Comparison of ENCODE assay signal across 8 mouse cellular contexts in the genomic region with DNA sequence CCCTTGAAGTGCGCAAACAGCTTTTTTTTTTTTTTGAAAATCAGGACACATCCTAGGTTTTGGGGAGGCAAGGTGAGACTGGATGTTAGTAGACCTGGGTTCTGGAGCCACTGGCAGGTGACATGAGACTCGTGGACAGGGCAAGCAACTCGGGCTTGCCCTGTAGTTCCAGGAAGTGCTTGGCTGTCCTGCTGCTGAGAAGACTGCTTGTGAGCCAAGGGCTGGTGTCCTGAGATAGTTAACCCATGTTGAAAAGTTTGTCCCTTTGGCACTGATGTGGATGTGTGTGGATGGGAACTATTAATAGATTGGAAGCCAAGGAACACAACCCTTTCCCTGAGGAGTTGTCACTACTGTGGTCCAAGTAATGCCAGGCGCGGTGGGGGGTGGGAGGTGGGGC. TPM values are rescaled to one million over a fixed set of nuclear protein-coding genes. Genes with fewer than 3 reads are reported as not detected.
DNase-seq lines count a peak whose midpoint lies in the region; ATAC-seq lines count a peak whose summit lies in the region.

No protein-coding gene starts in this region.

- H3K36me3 ChIP-seq in heart, embryonic 15.5 days = no peaks in the 10 kb centered on the region
- no peaks in the 10 kb centered on the region for H3K36me3 ChIP-seq in forebrain, embryonic 16.5 days (ENCODE audit: control insufficient read depth, insufficient read depth)
- no peaks in the 10 kb centered on the region for H3K36me3 ChIP-seq in midbrain, embryonic 10.5 days

- DNase-seq in heart, postnatal 25 days (ENCODE audit: low spot score) = no peak
- DNase-seq in midbrain, embryonic 10.5 days (ENCODE audit: low spot score) = no peak
- no peak for DNase-seq in right cerebral cortex, postnatal 10 days (ENCODE audit: low spot score in 2 of 2)
- no peak for DNase-seq in ovary, postnatal 36 days (ENCODE audit: low spot score)

- 18% methylated on average over 5 of the region's 5 CpGs for WGBS in heart, embryonic 15.5 days
- WGBS in forebrain, embryonic 16.5 days = 8% methylated on average over 5 of the region's 5 CpGs
- WGBS in midbrain, embryonic 10.5 days = 11% methylated on average over 5 of the region's 5 CpGs

- peaks cover 30% of the 10 kb centered on the region for H3K4me1 ChIP-seq in heart, embryonic 15.5 days (replicated peaks)
- peaks cover 3% of the 10 kb centered on the region; the same call in 1 of the 2 replicates for H3K4me1 ChIP-seq in brown adipose tissue, adult 24 weeks (ENCODE audit: control insufficient read depth, insufficient read depth, insufficient read length, low read length)
- peaks cover 33% of the 10 kb centered on the region for H3K4me1 ChIP-seq in forebrain, embryonic 16.5 days (replicated peaks; ENCODE audit: control insufficient read depth, insufficient read depth, low read length)
- H3K4me1 ChIP-seq in midbrain, embryonic 10.5 days = peaks cover 35% of the 10 kb centered on the region

- ATAC-seq in heart, embryonic 15.5 days (replicated peaks; ENCODE audit: insufficient number of reproducible peaks, insufficient read depth, low FRiP score, low read depth) = no peak
- ATAC-seq in forebrain, embryonic 16.5 days = peak; percentile 2; the same call in 1 of the 2 replicates
- no peak for ATAC-seq in erythroblast, adult 5-6 weeks (replicated peaks; ENCODE audit: low FRiP score, poor library complexity, severe bottlenecking)

- H3K4me3 ChIP-seq in heart, embryonic 15.5 days = peak overlapping the region; percentile 67
- peak overlapping the region; percentile 39; the same call in 1 of the 2 replicates for H3K4me3 ChIP-seq in brown adipose tissue, adult 24 weeks (ENCODE audit: insufficient read depth, low read depth, low read length)
- peak overlapping the region; percentile 51 for H3K4me3 ChIP-seq in forebrain, embryonic 16.5 days (replicated peaks; ENCODE audit: low read length)
- peak overlapping the region; percentile 75 for H3K4me3 ChIP-seq in midbrain, embryonic 10.5 days

- peaks cover 46% of the 10 kb centered on the region for H3K27me3 ChIP-seq in heart, embryonic 15.5 days
- no peaks in the 10 kb centered on the region for H3K27me3 ChIP-seq in forebrain, embryonic 16.5 days (replicated peaks; ENCODE audit: control insufficient read depth, insufficient read depth, low read length)
- peaks cover 67% of the 10 kb centered on the region for H3K27me3 ChIP-seq in midbrain, embryonic 10.5 days (ENCODE audit: low read depth, poor library complexity, severe bottlenecking)

- intact Hi-C loops in heart, postnatal 25 days (cut with DNase I) = no loop called here

- peak overlapping the region; percentile 100 for H3K4me2 ChIP-seq in heart, embryonic 15.5 days
- peak overlapping the region; percentile 70 for H3K4me2 ChIP-seq in forebrain, embryonic 16.5 days (ENCODE audit: low read length)

- no peak overlapping the region for H3K27ac ChIP-seq in heart, embryonic 15.5 days
- H3K27ac ChIP-seq in brown adipose tissue, adult 24 weeks (replicated peaks; ENCODE audit: low read depth, low read length) = no peak overlapping the region
- peak overlapping the region; percentile 16; the same call in 1 of the 2 replicates for H3K27ac ChIP-seq in forebrain, embryonic 16.5 days (ENCODE audit: low read length)
- H3K27ac ChIP-seq in midbrain, embryonic 10.5 days (replicated peaks) = no peak overlapping the region; the same call in 1 of the 2 replicates

- no peaks in the 10 kb centered on the region for H3K9me3 ChIP-seq in heart, embryonic 15.5 days (replicated peaks)
- H3K9me3 ChIP-seq in forebrain, embryonic 16.5 days (ENCODE audit: control insufficient read depth, low read length) = no peaks in the 10 kb centered on the region
- no peaks in the 10 kb centered on the region for H3K9me3 ChIP-seq in midbrain, embryonic 10.5 days (replicated peaks)

- H3K9ac ChIP-seq in heart, embryonic 15.5 days = no peak overlapping the region
- peak overlapping the region; percentile 67 for H3K9ac ChIP-seq in forebrain, embryonic 16.5 days (replicated peaks; ENCODE audit: low read depth, low read length)

RNA-seq across cellular contexts. Expression of a gene that starts 0.6 kb away (rescaled TPM):
- 0.76 and 1.3 TPM in 2 replicates for polyA plus RNA-seq in heart, embryonic 15.5 days (2015; fragmentation: Nextera tagmentation; extraction: Ambion mirVana)
- total RNA-seq in heart, postnatal 25 days (2021) = 1 to 10 TPM; 1.7 to 2.0 TPM
- polyA plus RNA-seq in brown adipose tissue, adult 24 weeks (2012; ENCODE audit: insufficient read depth, insufficient read length, missing spikeins) = 0.25 and 0.48 TPM in 2 replicates
- polyA plus RNA-seq in forebrain, embryonic 16.5 days (2015; fragmentation: Nextera tagmentation; extraction: Ambion mirVana) = 9.9 and 10.2 TPM in 2 replicates
- 0.96 and 1.1 TPM in 2 replicates for polyA plus RNA-seq in midbrain, embryonic 10.5 days (2016; fragmentation: Nextera tagmentation; extraction: Ambion mirVana)
- not detected in 2 replicates for total RNA-seq in erythroblast, adult 5-6 weeks (2015; ENCODE audit: low replicate concordance)
- 0.09 TPM in 1 of 2 replicates, not detected in the other for total RNA-seq in erythroblast, adult 5-6 weeks (2017; ENCODE audit: low replicate concordance)

RNA-seq across cellular contexts. Expression of a gene that starts 52.5 kb away (rescaled TPM):
- polyA plus RNA-seq in heart, embryonic 15.5 days (2015; fragmentation: Nextera tagmentation; extraction: Ambion mirVana) = 160 and 171 TPM in 2 replicates
- total RNA-seq in heart, postnatal 25 days (2021) = 100 to 1,000 TPM in 1 of 2 experiments, 10 to 100 TPM in 1; 97.7 to 102 TPM
- 155 TPM in 2 replicates for polyA plus RNA-seq in brown adipose tissue, adult 24 weeks (2012; ENCODE audit: insufficient read depth, insufficient read length, missing spikeins)
- 63.6 and 75.6 TPM in 2 replicates for polyA plus RNA-seq in forebrain, embryonic 16.5 days (2015; fragmentation: Nextera tagmentation; extraction: Ambion mirVana)
- polyA plus RNA-seq in midbrain, embryonic 10.5 days (2016; fragmentation: Nextera tagmentation; extraction: Ambion mirVana) = 70.9 and 74.1 TPM in 2 replicates
- 6.0 and 34.3 TPM in 2 replicates for total RNA-seq in erythroblast, adult 5-6 weeks (2015; ENCODE audit: low replicate concordance)
- total RNA-seq in erythroblast, adult 5-6 weeks (2017; ENCODE audit: low replicate concordance) = 7.5 and 10.6 TPM in 2 replicates
